Mouse (Mus musculus) testis, adult 2 months (tissue): ENCODE measurements around the gene Radil.

Source experiments
- CTCF ChIP-seq: fragments of 200-500 bp; IDR thresholded peaks from 2 replicates; pipeline ENCODE4 v1.5.1; 2012; ENCODE audit warnings: low read depth, mild to moderate bottlenecking, inconsistent platforms, low read length, moderate library complexity; ENCODE audit not compliant: control insufficient read depth, insufficient read depth, insufficient replicate concordance
- POLR2A ChIP-seq: fragments of 200-500 bp; IDR thresholded peaks from 2 replicates; pipeline ENCODE4 v1.6.1; 2012; ENCODE audit warnings: low read depth, mild to moderate bottlenecking, inconsistent platforms, low read length, moderate library complexity; ENCODE audit not compliant: control insufficient read depth

GRCm38 (mm10) chr5:142529915-142530314, 21.0 kb downstream of the Radil start, which contains the start of gene Papolb:
- peak; percentile 57; the same call in 1 of the 2 replicates for TF ChIP-seq POLR2A
- no peak for TF ChIP-seq CTCF
